Mouse (Mus musculus): Measurements from ENCODE around the gene Tmem40. TPM values are rescaled to one million over a fixed set of nuclear protein-coding genes. Genes with fewer than 3 reads are reported as not detected.
A peak's percentile ranks its signal among the peaks of the same experiment; 100 is the strongest.

Tmem40 gene
- polyA plus RNA-seq, 1 experiment from 2014 or later = 28.9 TPM

DNA sequence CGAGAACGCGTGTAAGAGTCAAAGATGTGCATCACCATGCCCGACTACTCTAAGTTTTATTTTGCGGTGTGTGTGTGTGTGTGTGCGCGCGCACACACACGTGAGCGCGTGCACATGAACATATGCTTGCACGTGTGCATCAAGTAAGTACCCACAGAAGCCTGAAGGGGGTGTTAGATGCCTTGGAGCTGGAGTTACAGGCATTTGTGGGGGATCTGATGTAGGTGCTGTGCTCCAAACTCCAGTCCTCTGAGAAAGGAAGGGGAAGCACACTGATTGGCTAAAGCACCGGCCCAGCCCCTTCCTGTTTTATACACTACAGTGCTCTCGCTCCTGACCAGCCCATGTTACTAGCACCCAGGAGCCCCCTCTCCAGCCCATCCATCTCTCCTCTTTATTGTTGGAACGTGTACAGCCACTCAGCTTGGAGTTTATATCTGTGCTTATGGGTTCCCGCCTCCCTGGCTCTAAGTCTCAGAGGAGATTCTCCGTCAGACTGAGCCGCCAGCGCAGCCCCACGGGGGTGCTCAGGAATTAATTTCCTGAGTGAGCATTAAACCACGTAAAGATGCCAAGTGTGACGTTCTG lies 29.8 kb downstream of the Tmem40 start:
- Histone ChIP-seq H3K9me3 (replicated peaks) (no peaks in the 10 kb centered on the region), H3K9ac (no peak overlapping the region), H3K27ac (replicated peaks) (no peak overlapping the region), H3K4me3 (replicated peaks) (no peak overlapping the region), H3K4me1 (peaks cover 11% of the 10 kb centered on the region; the same call in 1 of the 2 replicates), H3K36me3 (no peaks in the 10 kb centered on the region), H3K27me3 (no peaks in the 10 kb centered on the region), H3K4me2 (replicated peaks) (no peak overlapping the region)
- 80% methylated on average over 22 of the region's 22 CpGs for WGBS
- ATAC-seq (ENCODE audit: insufficient number of reproducible peaks, low FRiP score, low TSS enrichment, low read depth) = no peak

DNA sequence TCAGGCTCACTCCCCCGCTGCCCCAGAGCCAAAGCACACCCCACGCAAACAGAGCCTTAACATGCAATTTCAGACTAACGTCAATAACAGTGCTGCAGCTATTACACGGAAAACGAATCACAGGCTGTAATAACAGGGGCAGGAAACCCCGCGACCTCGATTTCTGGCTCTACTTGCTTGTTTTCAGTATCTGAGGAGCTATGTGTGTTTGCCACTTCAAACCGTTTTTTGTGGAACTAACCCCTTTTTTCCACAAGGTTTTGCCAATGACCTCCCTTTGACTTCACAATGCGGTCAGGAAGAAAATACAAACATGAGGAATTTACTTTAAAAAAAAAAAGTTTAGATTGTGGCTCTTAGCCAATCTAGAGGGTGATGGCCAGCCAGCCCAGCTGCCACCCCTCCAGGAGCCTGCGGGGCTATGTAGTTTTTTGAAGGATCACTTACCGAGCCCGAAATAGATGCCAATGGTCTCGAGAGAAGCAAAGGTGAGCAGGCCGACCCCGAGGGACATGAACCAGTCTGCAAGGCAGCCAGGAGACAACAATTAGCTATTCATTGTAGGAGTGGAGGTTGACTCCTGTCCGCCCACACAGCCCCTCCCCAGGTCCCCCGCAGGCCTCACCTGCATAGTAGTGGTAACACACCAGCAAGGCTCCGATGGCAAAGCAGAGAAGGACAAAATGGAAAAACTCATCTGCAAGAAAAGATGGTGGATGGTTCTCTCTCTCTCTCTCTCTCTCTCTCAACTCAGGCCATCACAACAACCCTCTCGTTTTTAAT lies 31.5 kb downstream of the Tmem40 start:
- peak overlapping the region; percentile 17; the same call in 1 of the 2 replicates for H3K4me2 ChIP-seq (replicated peaks)
- H3K27ac ChIP-seq (replicated peaks) = peak overlapping the region; percentile 52
- no peak overlapping the region for H3K4me3 ChIP-seq (replicated peaks)
- WGBS = 46% methylated on average over 20 of the region's 20 CpGs
- no peaks in the 10 kb centered on the region for H3K9me3 ChIP-seq (replicated peaks)
- H3K36me3 ChIP-seq = no peaks in the 10 kb centered on the region
- no peaks in the 10 kb centered on the region for H3K27me3 ChIP-seq
- ATAC-seq (ENCODE audit: insufficient number of reproducible peaks, low FRiP score, low TSS enrichment, low read depth) = no peak
- H3K9ac ChIP-seq = no peak overlapping the region
- H3K4me1 ChIP-seq = peaks cover 11% of the 10 kb centered on the region; the same call in 1 of the 2 replicates

DNA sequence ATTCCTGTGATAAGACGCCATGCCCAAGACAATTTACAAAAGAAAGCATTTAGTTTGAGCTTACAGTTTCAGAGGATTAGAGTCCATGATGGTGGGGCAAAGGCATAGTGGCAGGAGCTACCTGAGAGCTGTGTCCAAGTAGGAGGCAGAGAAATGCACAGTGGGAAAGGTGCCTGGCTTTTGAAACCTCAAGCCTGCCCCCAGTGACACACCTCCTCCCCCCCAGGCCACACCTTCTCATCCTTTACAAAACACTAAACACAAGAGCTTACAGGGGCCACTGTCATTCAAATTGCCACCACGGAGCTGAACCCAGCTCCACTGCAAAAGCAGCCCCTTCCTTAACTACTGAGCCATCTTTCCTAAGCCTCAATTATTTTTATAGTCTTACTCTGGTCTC lies 34.6 kb downstream of the Tmem40 start:
- peaks cover 11% of the 10 kb centered on the region; the same call in 1 of the 2 replicates for H3K4me1 ChIP-seq
- 56% methylated on average over 2 of the region's 2 CpGs for WGBS
- H3K27ac ChIP-seq (replicated peaks) = no peak overlapping the region
- H3K27me3 ChIP-seq = no peaks in the 10 kb centered on the region
- ATAC-seq (ENCODE audit: insufficient number of reproducible peaks, low FRiP score, low TSS enrichment, low read depth) = no peak
- H3K4me2 ChIP-seq (replicated peaks) = no peak overlapping the region
- H3K4me3 ChIP-seq (replicated peaks) = no peak overlapping the region
- H3K9ac ChIP-seq = no peak overlapping the region
- no peaks in the 10 kb centered on the region for H3K36me3 ChIP-seq
- H3K9me3 ChIP-seq (replicated peaks) = no peaks in the 10 kb centered on the region

DNA sequence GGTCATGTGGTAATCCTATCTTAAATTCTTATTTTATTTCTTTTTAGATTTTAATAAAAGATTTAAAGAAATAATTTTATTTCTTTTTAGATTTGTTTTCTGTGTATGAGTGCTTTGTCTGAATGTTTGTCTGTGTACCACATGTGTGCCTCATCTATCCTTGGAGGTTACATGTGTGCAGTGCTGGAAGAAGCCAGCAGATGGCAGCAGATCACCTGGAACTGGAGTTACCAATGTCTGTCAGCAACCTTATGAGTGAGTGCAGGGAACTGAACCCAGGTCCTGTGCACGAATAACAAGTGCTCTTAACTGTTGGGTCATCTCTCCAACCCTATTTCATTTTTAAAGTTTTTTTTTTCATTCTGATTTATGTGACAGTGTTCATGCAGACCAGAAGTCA lies 35.1 kb downstream of the Tmem40 start:
- H3K27ac ChIP-seq (replicated peaks) = no peak overlapping the region
- no peaks in the 10 kb centered on the region for H3K27me3 ChIP-seq
- no peaks in the 10 kb centered on the region for H3K36me3 ChIP-seq
- no peak overlapping the region for H3K4me3 ChIP-seq (replicated peaks)
- 87% methylated on average over 1 of the region's 1 CpGs for WGBS
- peaks cover 11% of the 10 kb centered on the region; the same call in 1 of the 2 replicates for H3K4me1 ChIP-seq
- no peak overlapping the region for H3K9ac ChIP-seq
- H3K4me2 ChIP-seq (replicated peaks) = no peak overlapping the region
- no peaks in the 10 kb centered on the region for H3K9me3 ChIP-seq (replicated peaks)
- ATAC-seq (ENCODE audit: insufficient number of reproducible peaks, low FRiP score, low TSS enrichment, low read depth) = no peak

DNA sequence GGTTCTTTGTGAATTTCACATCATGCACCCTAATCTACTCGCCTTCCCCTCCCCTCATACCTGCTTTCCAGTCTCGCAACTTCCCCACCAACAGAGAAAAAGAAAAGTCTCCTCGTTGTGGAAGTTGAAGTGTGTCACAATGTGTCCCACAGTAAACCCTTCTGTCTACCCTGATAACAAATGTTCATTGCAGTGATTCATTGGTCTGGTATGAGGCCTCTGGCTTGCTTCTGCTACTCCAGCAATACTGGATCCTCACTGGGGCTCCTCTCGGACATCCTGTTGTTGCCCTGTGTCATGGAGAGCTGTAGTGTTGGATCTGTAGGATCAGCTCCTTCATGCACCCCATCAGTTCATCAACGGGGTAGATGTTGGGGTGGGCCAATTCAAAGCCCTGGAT lies 40.0 kb downstream of the Tmem40 start:
- H3K4me2 ChIP-seq (replicated peaks) = no peak overlapping the region
- peaks cover 10% of the 10 kb centered on the region for H3K4me1 ChIP-seq
- ATAC-seq (ENCODE audit: insufficient number of reproducible peaks, low FRiP score, low TSS enrichment, low read depth) = no peak
- no peaks in the 10 kb centered on the region for H3K9me3 ChIP-seq (replicated peaks)
- H3K27ac ChIP-seq (replicated peaks) = no peak overlapping the region
- WGBS = 80% methylated on average over 5 of the region's 5 CpGs
- H3K27me3 ChIP-seq = no peaks in the 10 kb centered on the region
- H3K36me3 ChIP-seq = no peaks in the 10 kb centered on the region
- no peak overlapping the region for H3K4me3 ChIP-seq (replicated peaks)
- H3K9ac ChIP-seq = no peak overlapping the region

DNA sequence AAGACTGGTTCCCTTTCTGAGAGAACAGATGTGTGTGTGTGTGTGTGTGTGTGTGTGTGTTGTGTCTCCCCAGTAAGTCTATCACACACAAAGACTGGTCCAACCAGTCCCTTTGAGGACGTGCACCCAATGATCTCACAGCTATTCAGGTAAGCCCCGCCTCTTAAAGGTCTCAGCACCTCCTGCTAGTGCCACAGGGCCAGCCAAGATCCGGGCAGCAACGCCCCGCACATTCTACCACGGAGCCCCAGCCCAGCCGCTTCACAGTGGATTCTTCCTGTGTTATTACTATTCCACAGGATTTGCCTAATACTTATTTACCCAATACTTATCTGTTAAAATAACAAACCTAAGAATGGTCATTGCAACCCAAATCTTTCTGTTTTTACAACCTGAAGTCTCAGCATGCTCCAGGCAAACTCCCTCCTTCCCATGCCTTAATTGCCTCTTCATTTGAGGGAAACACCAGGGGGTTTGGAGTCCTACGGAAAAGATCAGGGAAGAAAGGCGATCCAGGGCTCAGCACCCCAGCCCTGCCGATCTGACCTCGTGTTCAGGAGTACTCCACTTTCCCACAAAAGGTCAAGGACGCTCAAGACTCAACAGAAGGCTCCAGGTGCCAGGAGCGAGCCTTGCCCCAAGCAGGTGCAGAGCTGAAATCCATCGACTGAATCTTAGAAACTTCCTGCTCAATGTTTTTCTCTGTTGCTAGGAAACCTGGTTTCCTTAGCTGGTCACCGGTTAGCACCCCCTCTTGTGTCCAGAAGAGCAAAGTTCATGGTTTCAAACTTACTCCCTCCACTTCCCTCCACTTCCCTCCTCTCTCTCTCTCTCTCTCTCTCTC lies 44.3 kb downstream of the Tmem40 start:
- no peaks in the 10 kb centered on the region for H3K36me3 ChIP-seq
- 6% methylated on average over 15 of the region's 15 CpGs for WGBS
- peak overlapping the region; percentile 20 for H3K4me3 ChIP-seq (replicated peaks)
- peaks cover 17% of the 10 kb centered on the region for H3K4me1 ChIP-seq
- peak; percentile 86 for ATAC-seq (ENCODE audit: insufficient number of reproducible peaks, low FRiP score, low TSS enrichment, low read depth)
- H3K4me2 ChIP-seq (replicated peaks) = peak overlapping the region; percentile 44
- peak overlapping the region; percentile 65; the same call in 1 of the 2 replicates for H3K27ac ChIP-seq (replicated peaks)
- H3K9me3 ChIP-seq (replicated peaks) = no peaks in the 10 kb centered on the region
- no peak overlapping the region for H3K9ac ChIP-seq
- no peaks in the 10 kb centered on the region for H3K27me3 ChIP-seq

DNA sequence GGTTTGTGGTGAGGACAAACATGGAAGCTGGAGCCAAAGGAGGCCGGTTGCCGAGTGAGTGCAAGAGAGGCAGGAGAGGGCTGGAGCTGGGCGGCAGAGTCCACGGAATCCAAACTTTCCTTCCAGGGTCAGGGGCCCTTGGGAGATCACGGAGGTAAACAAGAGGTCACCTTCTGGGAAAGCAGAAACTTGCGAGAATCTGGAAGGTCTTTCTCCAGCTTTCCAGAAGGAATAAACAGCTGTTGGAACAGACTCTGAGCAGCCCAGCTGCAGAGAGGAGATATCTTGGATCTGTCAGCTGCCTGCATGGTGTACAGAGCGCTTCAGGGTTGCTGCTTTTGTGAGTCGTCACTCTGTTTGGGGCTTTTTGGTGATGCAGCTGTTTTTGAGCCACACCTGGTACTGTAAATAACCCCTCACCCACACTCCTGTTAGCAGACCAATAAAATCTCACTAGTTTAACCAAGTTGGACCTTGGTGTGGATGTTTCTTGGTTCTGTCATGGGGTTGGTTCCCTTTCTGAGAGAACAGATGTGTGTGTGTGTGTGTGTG lies 45.0 kb downstream of the Tmem40 start:
- H3K4me2 ChIP-seq (replicated peaks) = peak overlapping the region; percentile 44
- 10% methylated on average over 8 of the region's 8 CpGs for WGBS
- H3K9me3 ChIP-seq (replicated peaks) = no peaks in the 10 kb centered on the region
- no peak overlapping the region for H3K4me3 ChIP-seq (replicated peaks)
- no peaks in the 10 kb centered on the region for H3K27me3 ChIP-seq
- ATAC-seq (ENCODE audit: insufficient number of reproducible peaks, low FRiP score, low TSS enrichment, low read depth) = peak; percentile 68
- H3K27ac ChIP-seq (replicated peaks) = peak overlapping the region; percentile 65
- H3K4me1 ChIP-seq = peaks cover 17% of the 10 kb centered on the region
- H3K36me3 ChIP-seq = no peaks in the 10 kb centered on the region
- H3K9ac ChIP-seq = no peak overlapping the region

DNA sequence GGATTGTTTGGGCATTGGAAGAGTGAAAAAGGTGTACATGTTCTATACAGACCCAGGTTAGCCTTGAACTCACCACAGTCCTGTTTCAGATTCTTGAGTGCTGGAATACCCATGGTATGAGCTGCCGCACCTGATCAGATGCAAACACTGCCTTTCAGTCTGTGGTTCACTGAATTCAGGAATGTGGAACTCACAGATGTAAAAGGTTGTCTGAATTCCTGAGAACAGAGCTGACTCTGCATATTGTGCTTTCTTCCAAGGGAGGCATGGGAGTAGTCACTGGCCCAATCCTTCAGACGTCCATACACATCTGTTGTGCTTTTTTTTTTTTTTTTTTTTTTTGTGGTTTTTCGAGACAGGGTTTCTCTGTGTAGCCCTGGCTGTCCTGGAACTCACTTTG lies 50.9 kb downstream of the Tmem40 start:
- no peak overlapping the region for H3K4me3 ChIP-seq (replicated peaks)
- no peaks in the 10 kb centered on the region for H3K27me3 ChIP-seq
- H3K36me3 ChIP-seq = no peaks in the 10 kb centered on the region
- H3K9ac ChIP-seq = no peak overlapping the region
- no peaks in the 10 kb centered on the region for H3K4me1 ChIP-seq
- no peak overlapping the region for H3K4me2 ChIP-seq (replicated peaks)
- H3K9me3 ChIP-seq (replicated peaks) = no peaks in the 10 kb centered on the region
- H3K27ac ChIP-seq (replicated peaks) = no peak overlapping the region
- no peak for ATAC-seq (ENCODE audit: insufficient number of reproducible peaks, low FRiP score, low TSS enrichment, low read depth)
- WGBS = 63% methylated on average over 3 of the region's 3 CpGs

DNA sequence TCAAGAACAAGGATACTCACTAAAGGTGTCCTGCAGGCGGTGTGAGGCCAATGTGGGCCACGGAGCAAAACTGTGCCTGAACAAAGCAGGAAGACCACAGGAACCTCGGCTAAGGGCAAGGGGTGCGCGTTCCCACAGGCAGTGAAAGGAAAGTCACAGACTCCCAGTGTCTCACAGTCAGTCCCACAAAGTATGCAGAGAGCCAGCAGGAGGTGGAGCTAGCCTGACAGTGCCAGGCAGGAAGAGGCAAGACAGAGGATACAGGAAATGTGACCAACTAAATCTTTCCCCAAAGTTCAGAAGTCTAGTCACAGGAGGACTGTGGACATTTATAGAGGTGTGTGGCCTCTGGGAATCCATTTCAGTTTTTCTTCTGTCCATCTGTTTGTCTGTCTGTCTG lies 59.3 kb downstream of the Tmem40 start:
- no peaks in the 10 kb centered on the region for H3K27me3 ChIP-seq
- H3K9ac ChIP-seq = no peak overlapping the region
- no peaks in the 10 kb centered on the region for H3K9me3 ChIP-seq (replicated peaks)
- H3K4me2 ChIP-seq (replicated peaks) = no peak overlapping the region
- no peak overlapping the region for H3K27ac ChIP-seq (replicated peaks)
- H3K4me1 ChIP-seq = peaks cover 3% of the 10 kb centered on the region; the same call in 1 of the 2 replicates
- ATAC-seq (ENCODE audit: insufficient number of reproducible peaks, low FRiP score, low TSS enrichment, low read depth) = no peak
- WGBS = 77% methylated on average over 5 of the region's 5 CpGs
- no peaks in the 10 kb centered on the region for H3K36me3 ChIP-seq
- H3K4me3 ChIP-seq (replicated peaks) = no peak overlapping the region

DNA sequence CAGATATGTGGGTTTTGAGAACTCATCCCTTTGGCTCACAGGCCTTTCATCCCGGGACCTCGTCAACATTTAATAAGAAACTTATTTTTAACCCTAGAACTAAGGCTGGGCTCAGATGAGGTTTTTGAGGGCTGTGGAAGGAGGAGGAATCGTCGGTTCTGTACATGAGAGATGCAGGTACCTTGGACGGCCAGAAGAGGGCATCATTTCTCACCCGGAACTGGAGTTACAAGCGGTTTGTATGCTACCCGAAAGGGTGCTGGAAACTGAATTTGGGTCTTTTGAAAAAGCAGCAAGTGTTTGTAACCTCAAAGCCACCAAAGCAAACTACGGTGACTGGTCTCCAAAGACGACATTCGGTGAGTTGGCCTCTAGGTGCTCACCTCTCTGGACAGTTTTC lies 60.9 kb downstream of the Tmem40 start:
- no peak overlapping the region for H3K4me3 ChIP-seq (replicated peaks)
- no peak overlapping the region for H3K27ac ChIP-seq (replicated peaks)
- H3K36me3 ChIP-seq = no peaks in the 10 kb centered on the region
- no peaks in the 10 kb centered on the region for H3K9me3 ChIP-seq (replicated peaks)
- no peaks in the 10 kb centered on the region for H3K27me3 ChIP-seq
- H3K4me1 ChIP-seq = peaks cover 4% of the 10 kb centered on the region; the same call in 1 of the 2 replicates
- no peak overlapping the region for H3K4me2 ChIP-seq (replicated peaks)
- WGBS = 48% methylated on average over 11 of the region's 11 CpGs
- H3K9ac ChIP-seq = no peak overlapping the region
- ATAC-seq (ENCODE audit: insufficient number of reproducible peaks, low FRiP score, low TSS enrichment, low read depth) = no peak

DNA sequence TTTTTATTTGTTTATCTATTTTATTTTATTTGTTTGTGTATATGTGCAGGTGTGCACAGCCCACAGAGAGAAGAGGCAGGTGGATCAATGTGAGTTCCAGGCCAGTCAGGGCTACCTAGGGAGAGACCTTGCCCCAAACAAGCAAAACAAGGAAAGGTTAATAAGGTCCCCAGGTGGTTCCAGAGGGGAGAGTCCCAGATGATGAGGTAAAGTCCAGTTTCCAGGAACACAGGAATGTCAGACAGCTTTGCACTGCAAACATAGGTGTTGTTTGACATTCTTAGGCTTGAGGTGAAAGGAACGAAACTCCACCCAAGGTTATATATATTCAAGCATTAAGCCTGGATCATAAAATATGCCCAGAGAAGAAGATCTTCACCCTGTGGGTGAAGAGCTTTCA lies 61.4 kb downstream of the Tmem40 start:
- Histone ChIP-seq H3K4me2 (replicated peaks) (no peak overlapping the region), H3K36me3 (no peaks in the 10 kb centered on the region), H3K4me1 (peaks cover 4% of the 10 kb centered on the region; the same call in 1 of the 2 replicates), H3K4me3 (replicated peaks) (no peak overlapping the region), H3K9me3 (replicated peaks) (no peaks in the 10 kb centered on the region), H3K27me3 (no peaks in the 10 kb centered on the region), H3K9ac (no peak overlapping the region), H3K27ac (replicated peaks) (no peak overlapping the region)
- WGBS = 88% methylated on average over 1 of the region's 1 CpGs
- no peak for ATAC-seq (ENCODE audit: insufficient number of reproducible peaks, low FRiP score, low TSS enrichment, low read depth)
